Mouse (Mus musculus) hindbrain, postnatal 0 days (tissue): ENCODE measurements around the gene Gm45837. TPM values are rescaled to one million over a fixed set of nuclear protein-coding genes. Genes with fewer than 3 reads are reported as not detected.

Source experiments
- ATAC-seq: fragments of 200-750 bp; cut with Nextera tagmentation; 2 replicates; pipeline ENCODE4 v1.8.0; 2017; ENCODE audit warnings: mild to moderate bottlenecking, moderate TSS enrichment, moderate library complexity
- DNase-seq: peaks from one replicate; pipeline ENCODE4 v3.0.0-alpha.2; 2015; ENCODE audit warnings: low spot score
- H3K27ac ChIP-seq: fragments of 300-500 bp; sonication (generic); 2 replicates; pipeline ENCODE4 v1.5.1; 2014; ENCODE audit warnings: mild to moderate bottlenecking
- H3K27me3 ChIP-seq: fragments of 300-500 bp; sonication (generic); 2 replicates; pipeline ENCODE4 v1.6.1; 2014; ENCODE audit warnings: low read length, mixed read lengths; ENCODE audit not compliant: insufficient read depth
- H3K36me3 ChIP-seq: fragments of 300-500 bp; sonication (generic); 2 replicates; pipeline ENCODE4 v1.6.1; 2014; ENCODE audit warnings: low read length, mixed read lengths; ENCODE audit not compliant: insufficient read depth
- H3K4me1 ChIP-seq: fragments of 300-500 bp; sonication (generic); 2 replicates; pipeline ENCODE4 v1.6.1; 2014; ENCODE audit warnings: antibody characterized with exemption, low read length, mixed read lengths; ENCODE audit not compliant: insufficient read depth
- H3K4me2 ChIP-seq: fragments of 300-500 bp; sonication (generic); 2 replicates; pipeline ENCODE4 v1.6.1; 2014; ENCODE audit warnings: low read depth, mild to moderate bottlenecking, low read length, moderate library complexity, mixed read lengths
- H3K4me3 ChIP-seq: fragments of 300-500 bp; sonication (generic); 2 replicates; pipeline ENCODE4 v1.5.1; 2014; ENCODE audit warnings: low read length
- H3K9ac ChIP-seq: fragments of 300-500 bp; sonication (generic); replicated peaks from 2 replicates; pipeline ENCODE4 v1.6.1; 2014; ENCODE audit warnings: mild to moderate bottlenecking, low read length, moderate library complexity, mixed read lengths
- H3K9me3 ChIP-seq: fragments of 300-500 bp; sonication (generic); 2 replicates; pipeline ENCODE4 v1.6.1; 2016; ENCODE audit warnings: low read length, mixed read lengths
- CTCF ChIP-seq: IDR thresholded peaks from 2 replicates; pipeline ENCODE4 v1.5.1; 2016; ENCODE audit warnings: antibody characterized with exemption, control low read depth, low read depth
- WGBS: fragments of 180-500 bp; shearing (Covaris S2); extraction: QIAGEN DNeasy Blood & Tissue Kit; methylation state at CpG from one replicate; pipeline ENCODE4 v1.1.7; 2014; 5-methylcytosine and 5-hydroxymethylcytosine counted together
- polyA plus RNA-seq: library from polyadenylated mRNA; unstranded; fragments of >200 nt; fragmentation: Nextera tagmentation; extraction: Ambion mirVana; gene quantifications from 2 replicates; pipeline ENCODE4 v1.2.1, GENCODE M21; 2015
- total RNA-seq: library from RNA; depleted of rRNA; stranded (reverse); fragments of >200 nt; gene quantifications from 2 replicates; pipeline ENCODE4 v1.2.3, GENCODE M21; 2014

Gene Gm45837
- total and polyA plus RNA-seq, 2 experiments from 2014 or later: not detected

GRCm38 (mm10) chr7:101449855-101450254 is 39.2 kb downstream of the Gm45837 start:
- TF ChIP-seq CTCF: no peak
- Histone ChIP-seq H3K4me2 (no peak overlapping the region), H3K4me1 (0 out of 2 replicates have a peak, but pooled peaks cover 4% of the 10 kb centered on the region), H3K27ac (no peak overlapping the region), H3K9me3 (no peaks in the 10 kb centered on the region), H3K4me3 (no peak overlapping the region), H3K36me3 (no peaks in the 10 kb centered on the region), H3K27me3 (no peaks in the 10 kb centered on the region), H3K9ac (no peak overlapping the region)
- 45% methylated on average over 3 of the region's 3 CpGs for WGBS
- 0 out of 2 replicates have a peak, but pooled peaks have one; percentile 4 for ATAC-seq
- DNase-seq: no peak

DNA sequence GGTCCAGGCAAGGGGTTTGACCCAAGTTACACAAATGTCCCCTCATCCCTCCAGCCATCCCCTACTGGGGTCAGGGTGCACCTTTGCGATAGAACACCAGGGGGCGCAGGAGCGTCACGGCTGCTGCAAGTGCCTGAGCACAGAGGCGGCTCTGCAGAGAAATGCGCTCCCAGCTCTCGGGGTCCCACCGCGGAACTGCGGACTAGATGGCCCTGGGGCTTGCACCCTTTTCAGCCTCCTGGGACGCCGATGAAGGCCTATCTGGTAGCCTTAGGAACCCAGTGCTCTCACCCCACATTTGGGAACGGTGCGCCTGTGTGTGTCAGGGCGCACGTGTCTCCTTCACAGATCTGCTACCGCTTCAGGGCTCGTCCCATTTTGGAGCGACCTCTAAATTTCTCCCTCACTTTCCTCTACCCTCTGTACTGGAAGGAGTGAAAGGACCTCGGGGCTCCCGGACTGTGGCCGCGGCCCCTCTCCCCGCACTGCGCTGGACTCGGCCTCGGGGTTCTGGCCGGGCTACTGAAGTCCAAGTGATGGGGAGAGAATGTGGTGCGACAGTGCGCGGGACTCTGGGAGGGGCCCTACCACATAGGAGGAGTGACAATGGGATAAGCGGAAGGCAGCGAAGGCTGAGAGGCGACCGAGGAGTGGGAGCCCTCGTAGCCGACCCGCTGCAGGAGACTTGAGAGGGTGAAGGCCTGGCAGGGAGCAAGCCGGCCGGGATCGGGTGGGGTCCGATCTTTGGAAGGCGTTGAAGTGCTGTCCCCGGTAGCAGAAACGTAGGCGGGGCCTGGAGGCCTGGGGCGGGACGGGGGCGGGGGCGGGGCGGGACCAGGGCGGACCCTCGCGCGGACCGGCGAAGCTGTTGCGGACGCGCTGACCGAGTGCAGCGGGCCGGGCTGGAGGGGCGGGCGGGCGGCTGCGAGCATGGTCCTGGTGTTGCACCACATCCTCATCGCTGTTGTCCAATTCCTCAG is 40.0 kb downstream of the Gm45837 start:
- H3K27me3 ChIP-seq: no peaks in the 10 kb centered on the region
- peaks cover 4% of the 10 kb centered on the region; the same call in 1 of the 2 replicates for H3K4me1 ChIP-seq
- DNase-seq (peak; percentile 90), ATAC-seq (peak; percentile 85)
- H3K9me3 ChIP-seq: no peaks in the 10 kb centered on the region
- peak overlapping the region; percentile 61 for H3K9ac ChIP-seq
- peak; percentile 99 for TF ChIP-seq CTCF
- no peaks in the 10 kb centered on the region for H3K36me3 ChIP-seq
- WGBS: under 1% methylated on average over 57 of the region's 68 CpGs
- H3K4me3 ChIP-seq: peak overlapping the region; percentile 52
- peak overlapping the region; percentile 97 for H3K4me2 ChIP-seq
- no peak overlapping the region for H3K27ac ChIP-seq

DNA sequence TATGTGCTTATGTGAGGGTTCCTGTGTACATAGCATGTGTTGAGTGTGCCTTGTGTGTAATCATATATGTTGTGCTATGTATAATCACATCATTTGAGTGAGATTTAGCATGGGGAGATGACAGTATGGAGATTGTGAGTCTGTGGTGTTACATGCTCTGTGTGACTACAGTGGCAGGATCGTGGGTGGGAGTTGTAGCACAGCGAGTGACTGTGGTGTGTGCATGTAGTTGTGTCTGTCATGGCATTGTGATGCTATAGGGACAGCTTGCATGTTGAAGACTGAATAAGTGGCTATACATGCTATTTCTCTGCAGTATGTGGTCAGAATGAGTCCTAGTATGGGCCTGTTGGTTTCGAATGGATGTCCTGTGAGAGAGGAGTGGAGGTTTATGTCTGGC is 42.0 kb downstream of the Gm45837 start:
- Histone ChIP-seq H3K4me2 (peak overlapping the region; percentile 97), H3K27me3 (no peaks in the 10 kb centered on the region), H3K9ac (no peak overlapping the region), H3K9me3 (no peaks in the 10 kb centered on the region), H3K4me1 (peaks cover 9% of the 10 kb centered on the region; the same call in 1 of the 2 replicates), H3K27ac (no peak overlapping the region), H3K36me3 (no peaks in the 10 kb centered on the region), H3K4me3 (peak overlapping the region; percentile 4)
- DNase-seq (no peak), ATAC-seq (no peak)
- 78% methylated on average over 3 of the region's 3 CpGs for WGBS
- TF ChIP-seq CTCF: no peak

- no peak for ATAC-seq
- H3K27ac ChIP-seq: no peak overlapping the region
- H3K36me3 ChIP-seq: no peaks in the 10 kb centered on the region
- H3K9ac ChIP-seq: no peak overlapping the region
- peak overlapping the region; percentile 97 for H3K4me2 ChIP-seq
- TF ChIP-seq CTCF: no peak
- WGBS: 86% methylated on average over 3 of the region's 3 CpGs
- H3K4me3 ChIP-seq: peak overlapping the region; percentile 4; the same call in 1 of the 2 replicates
- H3K4me1 ChIP-seq: peaks cover 10% of the 10 kb centered on the region; the same call in 1 of the 2 replicates
- no peaks in the 10 kb centered on the region for H3K27me3 ChIP-seq
- no peak for DNase-seq
- H3K9me3 ChIP-seq: no peaks in the 10 kb centered on the region
Observed at GRCm38 (mm10) chr7:101453296-101453695, 42.6 kb downstream of the Gm45837 start.

GRCm38 (mm10) chr7:101453725-101454124 is 43.0 kb downstream of the Gm45837 start:
- peak overlapping the region; percentile 4; the same call in 1 of the 2 replicates for H3K4me3 ChIP-seq
- ATAC-seq: no peak
- no peaks in the 10 kb centered on the region for H3K36me3 ChIP-seq
- H3K9ac ChIP-seq: no peak overlapping the region
- H3K27ac ChIP-seq: no peak overlapping the region
- 24% methylated on average over 8 of the region's 8 CpGs for WGBS
- TF ChIP-seq CTCF: no peak
- no peaks in the 10 kb centered on the region for H3K27me3 ChIP-seq
- H3K4me2 ChIP-seq: peak overlapping the region; percentile 97
- H3K9me3 ChIP-seq: no peaks in the 10 kb centered on the region
- DNase-seq: no peak
- H3K4me1 ChIP-seq: peaks cover 10% of the 10 kb centered on the region; the same call in 1 of the 2 replicates

- 69% methylated on average over 9 of the region's 9 CpGs for WGBS
- Histone ChIP-seq H3K4me1 (peaks cover 10% of the 10 kb centered on the region; the same call in 1 of the 2 replicates), H3K4me3 (no peak overlapping the region), H3K36me3 (no peaks in the 10 kb centered on the region), H3K4me2 (no peak overlapping the region), H3K27me3 (no peaks in the 10 kb centered on the region), H3K27ac (no peak overlapping the region), H3K9me3 (no peaks in the 10 kb centered on the region), H3K9ac (no peak overlapping the region)
- no peak for DNase-seq
- ATAC-seq: no peak
- TF ChIP-seq CTCF: no peak
Observed at GRCm38 (mm10) chr7:101454479-101454878, 43.8 kb downstream of the Gm45837 start.

DNA sequence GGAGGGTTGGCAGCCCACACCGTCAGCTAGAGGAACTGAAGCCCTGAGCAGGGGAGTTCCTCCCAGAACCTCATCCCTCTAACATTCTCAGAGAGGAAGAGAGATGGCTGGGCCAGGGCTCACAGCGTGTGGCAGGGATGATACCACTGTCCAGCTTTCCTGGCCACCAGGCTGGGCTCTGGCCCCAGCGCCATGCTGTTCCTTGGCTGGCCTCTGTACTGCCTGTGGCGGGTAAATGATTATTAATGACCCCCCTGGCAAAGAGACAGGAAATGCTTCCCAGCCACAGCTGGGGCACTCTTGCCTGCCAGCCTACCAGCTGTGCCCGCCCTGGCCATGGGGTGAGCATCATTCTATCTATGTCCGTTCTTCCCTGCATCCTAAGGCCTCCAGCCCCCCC is 44.5 kb downstream of the Gm45837 start:
- no peaks in the 10 kb centered on the region for H3K9me3 ChIP-seq
- 0 out of 2 replicates have a peak, but pooled peaks have one; percentile 13 for TF ChIP-seq CTCF
- H3K4me3 ChIP-seq: no peak overlapping the region
- 42% methylated on average over 6 of the region's 6 CpGs for WGBS
- peak; percentile 63 for DNase-seq
- no peak overlapping the region for H3K4me2 ChIP-seq
- no peaks in the 10 kb centered on the region for H3K27me3 ChIP-seq
- no peak overlapping the region for H3K9ac ChIP-seq
- no peak overlapping the region for H3K27ac ChIP-seq
- H3K4me1 ChIP-seq: peaks cover 10% of the 10 kb centered on the region; the same call in 1 of the 2 replicates
- peak; percentile 22 for ATAC-seq
- no peaks in the 10 kb centered on the region for H3K36me3 ChIP-seq
